In genomic region chr14:34403424-34403823, GRCm38 (mm10) we compare ENCODE assay signal across 28 mouse cellular contexts. TPM values are rescaled to one million over a fixed set of nuclear protein-coding genes. Genes with fewer than 3 reads are reported as not detected.
DNase-seq lines count a peak whose midpoint lies in the region; ATAC-seq and TF ChIP-seq lines count a peak whose summit lies in the region.
"Had no signal": no experiment of that assay in that cellular context is flagged by ENCODE, and none has a peak within 500 bp of the region (broad histone marks: within the 10 kb centered on the region; RNA-seq: fewer than 3 reads in every experiment).

No protein-coding gene starts in this region.

- intact Hi-C loops in heart, postnatal 10 days (cut with DNase I) = no loop called here

- 96% methylated on average over 7 of the region's 7 CpGs for WGBS in forebrain, embryonic 11.5 days
- WGBS in forebrain, embryonic 14.5 days = 97% methylated on average over 7 of the region's 7 CpGs
- WGBS in heart, embryonic 13.5 days = 85% methylated on average over 7 of the region's 7 CpGs
- WGBS in heart, postnatal 0 days = 96% methylated on average over 7 of the region's 7 CpGs
- 88% methylated on average over 7 of the region's 7 CpGs for WGBS in heart, embryonic 12.5 days

- H3K36me3 ChIP-seq in forebrain, embryonic 11.5 days (ENCODE audit: control insufficient read depth, insufficient read depth, low read length) = peaks cover 5% of the 10 kb centered on the region; the same call in 1 of the 2 replicates
- peaks cover 22% of the 10 kb centered on the region for H3K36me3 ChIP-seq in forebrain, embryonic 14.5 days (ENCODE audit: control insufficient read depth, insufficient read depth, low read length)
- peaks cover 92% of the 10 kb centered on the region for H3K36me3 ChIP-seq in heart, embryonic 13.5 days
- H3K36me3 ChIP-seq in heart, postnatal 0 days (replicated peaks; ENCODE audit: control insufficient read depth, insufficient read depth, low read length) = peaks cover 56% of the 10 kb centered on the region
- peaks cover 88% of the 10 kb centered on the region for H3K36me3 ChIP-seq in heart, embryonic 12.5 days

- no peak for TF ChIP-seq EP300 in heart, postnatal 0 days (IDR thresholded peaks at IDR 0.05; ENCODE audit: low read depth)

- no peak overlapping the region for H3K4me3 ChIP-seq in forebrain, embryonic 11.5 days (ENCODE audit: low read depth, low read length)
- no peak overlapping the region for H3K4me3 ChIP-seq in forebrain, embryonic 14.5 days (ENCODE audit: low read depth, low read length)
- no peak overlapping the region for H3K4me3 ChIP-seq in heart, embryonic 13.5 days
- no peak overlapping the region for H3K4me3 ChIP-seq in heart, postnatal 0 days (ENCODE audit: low read depth, low read length)
- no peak overlapping the region for H3K4me3 ChIP-seq in heart, embryonic 12.5 days
- H3K4me3 ChIP-seq: embryonic facial prominence, embryonic 13.5 days; embryonic facial prominence, embryonic 15.5 days; erythroblast, embryonic 14.5 days; forebrain, embryonic 10.5 days; forebrain, embryonic 13.5 days had no signal

- H3K27ac ChIP-seq in forebrain, embryonic 11.5 days (ENCODE audit: low read depth, low read length) = no peak overlapping the region
- H3K27ac ChIP-seq in forebrain, embryonic 14.5 days (ENCODE audit: low read depth, low read length) = no peak overlapping the region
- peak overlapping the region; percentile 51 for H3K27ac ChIP-seq in heart, embryonic 13.5 days (replicated peaks)
- H3K27ac ChIP-seq in heart, postnatal 0 days (ENCODE audit: low read depth) = peak overlapping the region; percentile 32; the same call in 1 of the 2 replicates
- no peak overlapping the region for H3K27ac ChIP-seq in heart, embryonic 12.5 days (ENCODE audit: poor library complexity, severe bottlenecking)
- H3K27ac ChIP-seq: embryonic facial prominence, embryonic 13.5 days; embryonic facial prominence, embryonic 15.5 days; forebrain, embryonic 10.5 days; forebrain, embryonic 13.5 days had no signal

- H3K9ac ChIP-seq in forebrain, embryonic 11.5 days (ENCODE audit: low read length) = no peak overlapping the region
- H3K9ac ChIP-seq in forebrain, embryonic 14.5 days (ENCODE audit: low read length) = no peak overlapping the region
- H3K9ac ChIP-seq in heart, embryonic 13.5 days = no peak overlapping the region
- H3K9ac ChIP-seq in heart, postnatal 0 days (replicated peaks; ENCODE audit: low read depth, low read length) = no peak overlapping the region
- H3K9ac ChIP-seq in heart, embryonic 12.5 days = no peak overlapping the region
- H3K9ac ChIP-seq: embryonic facial prominence, embryonic 13.5 days; embryonic facial prominence, embryonic 15.5 days; forebrain, embryonic 13.5 days had no signal

- H3K4me1 ChIP-seq in forebrain, embryonic 11.5 days (replicated peaks; ENCODE audit: control insufficient read depth, insufficient read depth, low read length) = no peaks in the 10 kb centered on the region
- no peaks in the 10 kb centered on the region for H3K4me1 ChIP-seq in forebrain, embryonic 14.5 days (ENCODE audit: control insufficient read depth, insufficient read depth, low read length)
- peaks cover 19% of the 10 kb centered on the region for H3K4me1 ChIP-seq in heart, embryonic 13.5 days
- H3K4me1 ChIP-seq in heart, postnatal 0 days (ENCODE audit: control insufficient read depth, insufficient read depth) = no peaks in the 10 kb centered on the region
- H3K4me1 ChIP-seq in heart, embryonic 12.5 days (replicated peaks) = peaks cover 9% of the 10 kb centered on the region; the same call in 1 of the 2 replicates
- H3K4me1 ChIP-seq: embryonic facial prominence, embryonic 13.5 days; embryonic facial prominence, embryonic 15.5 days; forebrain, embryonic 10.5 days; forebrain, embryonic 13.5 days had no signal

- TF ChIP-seq CTCF in heart, postnatal 0 days (IDR thresholded peaks at IDR 0.05; ENCODE audit: low read depth) = no peak

- no peaks in the 10 kb centered on the region for H3K27me3 ChIP-seq in forebrain, embryonic 11.5 days (ENCODE audit: control insufficient read depth, insufficient read depth, low read length)
- H3K27me3 ChIP-seq in forebrain, embryonic 14.5 days (replicated peaks; ENCODE audit: control insufficient read depth, insufficient read depth, low read length) = no peaks in the 10 kb centered on the region
- H3K27me3 ChIP-seq in heart, embryonic 13.5 days (replicated peaks) = no peaks in the 10 kb centered on the region
- no peaks in the 10 kb centered on the region for H3K27me3 ChIP-seq in heart, postnatal 0 days (ENCODE audit: control insufficient read depth, insufficient read depth, low read length)
- no peaks in the 10 kb centered on the region for H3K27me3 ChIP-seq in heart, embryonic 12.5 days (replicated peaks)
- H3K27me3 ChIP-seq: embryonic facial prominence, embryonic 13.5 days; embryonic facial prominence, embryonic 15.5 days; forebrain, embryonic 13.5 days had no signal

- no peak for ATAC-seq in forebrain, embryonic 11.5 days (replicated peaks; ENCODE audit: low FRiP score)
- no peak for ATAC-seq in forebrain, embryonic 14.5 days
- no peak for ATAC-seq in heart, embryonic 13.5 days (ENCODE audit: extremely low read depth, insufficient number of reproducible peaks, low FRiP score, low TSS enrichment)
- no peak for ATAC-seq in heart, postnatal 0 days (ENCODE audit: insufficient read depth, low read depth)
- no peak for ATAC-seq in heart, embryonic 12.5 days (ENCODE audit: insufficient number of reproducible peaks, low FRiP score)
- ATAC-seq: CD4-positive, CD25-positive, alpha-beta regulatory T cell, adult 4 months; forebrain, embryonic 13.5 days; forebrain, embryonic 16.5 days had no signal

- no peak overlapping the region for H3K4me2 ChIP-seq in forebrain, embryonic 11.5 days (ENCODE audit: low read depth, low read length, severe bottlenecking)
- no peak overlapping the region for H3K4me2 ChIP-seq in forebrain, embryonic 14.5 days (ENCODE audit: low read length)
- no peak overlapping the region for H3K4me2 ChIP-seq in heart, embryonic 13.5 days
- no peak overlapping the region for H3K4me2 ChIP-seq in heart, postnatal 0 days (ENCODE audit: low read depth, low read length)
- no peak overlapping the region for H3K4me2 ChIP-seq in heart, embryonic 12.5 days
- H3K4me2 ChIP-seq: embryonic facial prominence, embryonic 13.5 days; embryonic facial prominence, embryonic 15.5 days; forebrain, embryonic 13.5 days had no signal

- peak; percentile 47 for DNase-seq in forebrain, embryonic 11.5 days (ENCODE audit: low spot score)
- no peak for DNase-seq in forebrain, embryonic 14.5 days (ENCODE audit: low spot score)
- DNase-seq in heart, postnatal 10 days = no peak
- DNase-seq in heart, postnatal 0 days (ENCODE audit: low spot score) = no peak
- DNase-seq: B cell, adult 2 months; cerebellum, adult 11 months; cerebellum, adult 18-20 months; cerebellum, adult 8-10 months; cerebellum, adult 9-11 months; cerebellum, postnatal 14 days; cerebellum, postnatal 36 days; embryo, embryonic 11 days had no signal

- H3K9me3 ChIP-seq in forebrain, embryonic 11.5 days (ENCODE audit: control insufficient read depth, low read length) = no peaks in the 10 kb centered on the region
- no peaks in the 10 kb centered on the region for H3K9me3 ChIP-seq in forebrain, embryonic 14.5 days (replicated peaks; ENCODE audit: control insufficient read depth, low read length)
- no peaks in the 10 kb centered on the region for H3K9me3 ChIP-seq in heart, embryonic 13.5 days
- no peaks in the 10 kb centered on the region for H3K9me3 ChIP-seq in heart, postnatal 0 days (replicated peaks; ENCODE audit: control insufficient read depth, low read length)
- H3K9me3 ChIP-seq in heart, embryonic 12.5 days (replicated peaks) = no peaks in the 10 kb centered on the region
- H3K9me3 ChIP-seq: embryonic facial prominence, embryonic 13.5 days; embryonic facial prominence, embryonic 15.5 days; forebrain, embryonic 10.5 days; forebrain, embryonic 13.5 days had no signal

RNA-seq across cellular contexts. Expression of gene Mmrn2, which starts 28.2 kb away (rescaled TPM):
- polyA plus RNA-seq in forebrain, embryonic 11.5 days (2014; fragmentation: Nextera tagmentation; extraction: Ambion mirVana) = 7.2 and 7.6 TPM in 2 replicates
- 3.5 and 3.6 TPM in 2 replicates for polyA plus RNA-seq in forebrain, embryonic 14.5 days (2014; fragmentation: Nextera tagmentation; extraction: Ambion mirVana)
- polyA plus RNA-seq in heart, embryonic 13.5 days (2015; fragmentation: Nextera tagmentation; extraction: Ambion mirVana) = 29.2 and 30.8 TPM in 2 replicates
- 10 to 100 TPM; 43.8 to 50.9 TPM for total RNA-seq in heart, postnatal 10 days (2021)
- 41.7 and 85.7 TPM in 2 replicates for total RNA-seq in heart, postnatal 0 days (2014; rRNA removed; ENCODE audit: low replicate concordance)
- 18.7 and 20.4 TPM in 2 replicates for polyA plus RNA-seq in heart, postnatal 0 days (2015; fragmentation: Nextera tagmentation; extraction: Ambion mirVana)
- polyA plus RNA-seq in heart, embryonic 12.5 days (2016; fragmentation: Nextera tagmentation; extraction: Ambion mirVana) = 31.3 and 32.0 TPM in 2 replicates
- total RNA-seq: common myeloid progenitor, adult 5-6 weeks had no signal
- polyA plus RNA-seq: erythroblast, embryonic 14.5 days had no signal

RNA-seq across cellular contexts. Expression of gene Sncg, which starts 28.8 kb away (rescaled TPM):
- polyA plus RNA-seq in forebrain, embryonic 11.5 days (2014; fragmentation: Nextera tagmentation; extraction: Ambion mirVana) = 3.7 and 5.4 TPM in 2 replicates
- 4.0 and 4.2 TPM in 2 replicates for polyA plus RNA-seq in forebrain, embryonic 14.5 days (2014; fragmentation: Nextera tagmentation; extraction: Ambion mirVana)
- 2.9 and 3.2 TPM in 2 replicates for polyA plus RNA-seq in heart, embryonic 13.5 days (2015; fragmentation: Nextera tagmentation; extraction: Ambion mirVana)
- total RNA-seq in heart, postnatal 10 days (2021) = 1 to 10 TPM; 3.4 to 3.7 TPM
- total RNA-seq in heart, postnatal 0 days (2014; rRNA removed; ENCODE audit: low replicate concordance) = 0.31 and 3.1 TPM in 2 replicates
- 0.92 and 1.7 TPM in 2 replicates for polyA plus RNA-seq in heart, postnatal 0 days (2015; fragmentation: Nextera tagmentation; extraction: Ambion mirVana)
- 1.9 and 2.3 TPM in 2 replicates for polyA plus RNA-seq in heart, embryonic 12.5 days (2016; fragmentation: Nextera tagmentation; extraction: Ambion mirVana)
- total RNA-seq: common myeloid progenitor, adult 5-6 weeks; MEL had no signal
- polyA plus RNA-seq: CD4-positive, CD25-positive, alpha-beta regulatory T cell, adult 4 months; erythroblast, embryonic 14.5 days had no signal

RNA-seq across cellular contexts. Expression of gene Fam25c, which starts 48.2 kb away (rescaled TPM):
- not detected in 2 replicates for polyA plus RNA-seq in forebrain, embryonic 11.5 days (2014; fragmentation: Nextera tagmentation; extraction: Ambion mirVana)
- not detected in 2 replicates for polyA plus RNA-seq in forebrain, embryonic 14.5 days (2014; fragmentation: Nextera tagmentation; extraction: Ambion mirVana)
- not detected in 2 replicates for polyA plus RNA-seq in heart, embryonic 13.5 days (2015; fragmentation: Nextera tagmentation; extraction: Ambion mirVana)
- not detected for total RNA-seq in heart, postnatal 10 days (2021)
- total RNA-seq in heart, postnatal 0 days (2014; rRNA removed; ENCODE audit: low replicate concordance) = not detected in 2 replicates
- polyA plus RNA-seq in heart, postnatal 0 days (2015; fragmentation: Nextera tagmentation; extraction: Ambion mirVana) = not detected in 2 replicates
- not detected in 2 replicates for polyA plus RNA-seq in heart, embryonic 12.5 days (2016; fragmentation: Nextera tagmentation; extraction: Ambion mirVana)
- total RNA-seq: adrenal gland, adult 2 months; adrenal gland, postnatal 25 days; adrenal gland, postnatal 4 days; common myeloid progenitor, adult 5-6 weeks; MEL had no signal
- polyA plus RNA-seq: adrenal gland, adult 2 months; brain, embryonic 14.5 days; CD4-positive, CD25-positive, alpha-beta regulatory T cell, adult 4 months; embryonic facial prominence, embryonic 11.5 days; erythroblast, embryonic 14.5 days; forebrain, embryonic 10.5 days; forebrain, embryonic 13.5 days; forebrain, embryonic 16.5 days had no signal

Comparison
In these comparisons a context has a peak if more than half of its experiments do, and no peak if none do; other contexts are left out.
1. H3K27ac ChIP-seq: peak in heart, embryonic 13.5 days (single experiment) and heart, postnatal 0 days (single experiment); none in forebrain, embryonic 11.5 days (single experiment), forebrain, embryonic 14.5 days (single experiment) and heart, embryonic 12.5 days (single experiment).